Mouse (Mus musculus): ENCODE measurements around the gene Top2a. TPM values are rescaled to one million over a fixed set of nuclear protein-coding genes. Genes with fewer than 3 reads are reported as not detected.

The Top2a gene
- polyA plus RNA-seq, 1 experiment from 2014 or later, result 20.4 TPM

- Histone ChIP-seq H3K4me3 (ENCODE audit: low read depth, low read length) (peak overlapping the region; percentile 54), H3K27me3 (ENCODE audit: control insufficient read depth, insufficient read depth, low read depth, low read length) (peaks cover 10% of the 10 kb centered on the region), H3K27ac (ENCODE audit: low read length) (0 out of 2 replicates have a peak overlapping the region, but pooled peaks have one; percentile 17), H3K4me1 (ENCODE audit: control insufficient read depth, insufficient read depth, low read length) (peaks cover 51% of the 10 kb centered on the region), H3K9me3 (replicated peaks; ENCODE audit: control insufficient read depth, low read length, poor library complexity, severe bottlenecking) (no peaks in the 10 kb centered on the region), H3K9ac (ENCODE audit: low read depth, low read length) (peak overlapping the region; percentile 72), H3K36me3 (ENCODE audit: control insufficient read depth, insufficient read depth, low read length) (no peaks in the 10 kb centered on the region), H3K4me2 (ENCODE audit: low read length) (peak overlapping the region; percentile 92)
- WGBS, result under 1% methylated on average over 43 of the region's 43 CpGs
- peak; percentile 16; the same call in 1 of the 2 replicates for ATAC-seq
Measured at GRCm38 (mm10) chr11:98959437-98960312, 64.3 kb downstream of the Top2a start.

GRCm38 (mm10) chr11:98956340-98956739 is 67.6 kb downstream of the Top2a start:
- Histone ChIP-seq H3K9me3 (replicated peaks; ENCODE audit: control insufficient read depth, low read length, poor library complexity, severe bottlenecking) (no peaks in the 10 kb centered on the region), H3K27me3 (ENCODE audit: control insufficient read depth, insufficient read depth, low read depth, low read length) (peaks cover 5% of the 10 kb centered on the region; the same call in 1 of the 2 replicates), H3K4me1 (ENCODE audit: control insufficient read depth, insufficient read depth, low read length) (peaks cover 34% of the 10 kb centered on the region), H3K36me3 (ENCODE audit: control insufficient read depth, insufficient read depth, low read length) (no peaks in the 10 kb centered on the region), H3K4me3 (ENCODE audit: low read depth, low read length) (no peak overlapping the region), H3K4me2 (ENCODE audit: low read length) (no peak overlapping the region), H3K27ac (ENCODE audit: low read length) (no peak overlapping the region), H3K9ac (ENCODE audit: low read depth, low read length) (no peak overlapping the region)
- ATAC-seq, result no peak
- WGBS, result 84% methylated on average over 9 of the region's 10 CpGs

- H3K27ac ChIP-seq (ENCODE audit: low read length), result no peak overlapping the region
- ATAC-seq, result no peak
- 44% methylated on average over 7 of the region's 7 CpGs for WGBS
- H3K9me3 ChIP-seq (replicated peaks; ENCODE audit: control insufficient read depth, low read length, poor library complexity, severe bottlenecking), result no peaks in the 10 kb centered on the region
- H3K4me3 ChIP-seq (ENCODE audit: low read depth, low read length), result no peak overlapping the region
- H3K4me1 ChIP-seq (ENCODE audit: control insufficient read depth, insufficient read depth, low read length), result peaks cover 40% of the 10 kb centered on the region
- no peak overlapping the region for H3K4me2 ChIP-seq (ENCODE audit: low read length)
- no peak overlapping the region for H3K9ac ChIP-seq (ENCODE audit: low read depth, low read length)
- no peaks in the 10 kb centered on the region for H3K36me3 ChIP-seq (ENCODE audit: control insufficient read depth, insufficient read depth, low read length)
- H3K27me3 ChIP-seq (ENCODE audit: control insufficient read depth, insufficient read depth, low read depth, low read length), result no peaks in the 10 kb centered on the region
Measured at GRCm38 (mm10) chr11:98955707-98956235, 68.2 kb downstream of the Top2a start.

- H3K36me3 ChIP-seq (ENCODE audit: control insufficient read depth, insufficient read depth, low read length), result peaks cover 6% of the 10 kb centered on the region; the same call in 1 of the 2 replicates
- no peak overlapping the region for H3K4me3 ChIP-seq (ENCODE audit: low read depth, low read length)
- H3K4me2 ChIP-seq (ENCODE audit: low read length), result no peak overlapping the region
- H3K4me1 ChIP-seq (ENCODE audit: control insufficient read depth, insufficient read depth, low read length), result peaks cover 36% of the 10 kb centered on the region
- 0 out of 2 replicates have a peak, but pooled peaks have one; percentile 23 for ATAC-seq
- no peaks in the 10 kb centered on the region for H3K9me3 ChIP-seq (replicated peaks; ENCODE audit: control insufficient read depth, low read length, poor library complexity, severe bottlenecking)
- no peaks in the 10 kb centered on the region for H3K27me3 ChIP-seq (ENCODE audit: control insufficient read depth, insufficient read depth, low read depth, low read length)
- H3K9ac ChIP-seq (ENCODE audit: low read depth, low read length), result peak overlapping the region; percentile 17; the same call in 1 of the 2 replicates
- peak overlapping the region; percentile 64 for H3K27ac ChIP-seq (ENCODE audit: low read length)
- whole genome bisulfite sequencing, result 20% methylated on average over 16 of the region's 17 CpGs
Measured at GRCm38 (mm10) chr11:98954801-98955706, 68.9 kb downstream of the Top2a start.

- H3K27me3 ChIP-seq (ENCODE audit: control insufficient read depth, insufficient read depth, low read depth, low read length), result no peaks in the 10 kb centered on the region
- 0 out of 2 replicates have a peak overlapping the region, but pooled peaks have one; percentile 17 for H3K9ac ChIP-seq (ENCODE audit: low read depth, low read length)
- peaks cover 6% of the 10 kb centered on the region; the same call in 1 of the 2 replicates for H3K36me3 ChIP-seq (ENCODE audit: control insufficient read depth, insufficient read depth, low read length)
- peaks cover 30% of the 10 kb centered on the region for H3K4me1 ChIP-seq (ENCODE audit: control insufficient read depth, insufficient read depth, low read length)
- no peak overlapping the region for H3K4me3 ChIP-seq (ENCODE audit: low read depth, low read length)
- 6% methylated on average over 10 of the region's 10 CpGs for WGBS
- 0 out of 2 replicates have a peak overlapping the region, but pooled peaks have one; percentile 7 for H3K4me2 ChIP-seq (ENCODE audit: low read length)
- peak overlapping the region; percentile 64 for H3K27ac ChIP-seq (ENCODE audit: low read length)
- H3K9me3 ChIP-seq (replicated peaks; ENCODE audit: control insufficient read depth, low read length, poor library complexity, severe bottlenecking), result no peaks in the 10 kb centered on the region
- ATAC-seq, result peak; percentile 16; the same call in 1 of the 2 replicates
Measured at GRCm38 (mm10) chr11:98954373-98954772, 69.6 kb downstream of the Top2a start.

- no peak overlapping the region for H3K27ac ChIP-seq (ENCODE audit: low read length)
- 37% methylated on average over 13 of the region's 13 CpGs for WGBS
Measured at GRCm38 (mm10) chr11:98953835-98954320, 70.1 kb downstream of the Top2a start.

GRCm38 (mm10) chr11:98953361-98953760 is 70.6 kb downstream of the Top2a start:
- Histone ChIP-seq H3K36me3 (ENCODE audit: control insufficient read depth, insufficient read depth, low read length) (peaks cover 6% of the 10 kb centered on the region; the same call in 1 of the 2 replicates), H3K4me2 (ENCODE audit: low read length) (no peak overlapping the region), H3K27ac (ENCODE audit: low read length) (no peak overlapping the region), H3K4me1 (ENCODE audit: control insufficient read depth, insufficient read depth, low read length) (peaks cover 26% of the 10 kb centered on the region), H3K9ac (ENCODE audit: low read depth, low read length) (no peak overlapping the region), H3K9me3 (replicated peaks; ENCODE audit: control insufficient read depth, low read length, poor library complexity, severe bottlenecking) (no peaks in the 10 kb centered on the region), H3K27me3 (ENCODE audit: control insufficient read depth, insufficient read depth, low read depth, low read length) (no peaks in the 10 kb centered on the region), H3K4me3 (ENCODE audit: low read depth, low read length) (no peak overlapping the region)
- 18% methylated on average over 2 of the region's 2 CpGs for WGBS
- ATAC-seq, result no peak

More at GRCm38 (mm10) chr11:98953835-98954320, 70.1 kb downstream of the Top2a start:
- H3K4me3 ChIP-seq (ENCODE audit: low read depth, low read length), result no peak overlapping the region
- ATAC-seq, result no peak
- H3K9ac ChIP-seq (ENCODE audit: low read depth, low read length), result no peak overlapping the region
- peaks cover 26% of the 10 kb centered on the region for H3K4me1 ChIP-seq (ENCODE audit: control insufficient read depth, insufficient read depth, low read length)
- no peaks in the 10 kb centered on the region for H3K9me3 ChIP-seq (replicated peaks; ENCODE audit: control insufficient read depth, low read length, poor library complexity, severe bottlenecking)
- no peaks in the 10 kb centered on the region for H3K27me3 ChIP-seq (ENCODE audit: control insufficient read depth, insufficient read depth, low read depth, low read length)
- H3K4me2 ChIP-seq (ENCODE audit: low read length), result no peak overlapping the region
- H3K36me3 ChIP-seq (ENCODE audit: control insufficient read depth, insufficient read depth, low read length), result peaks cover 6% of the 10 kb centered on the region; the same call in 1 of the 2 replicates

GRCm38 (mm10) chr11:98952736-98953135 is 71.3 kb downstream of the Top2a start:
- Histone ChIP-seq H3K27me3 (ENCODE audit: control insufficient read depth, insufficient read depth, low read depth, low read length) (no peaks in the 10 kb centered on the region), H3K4me2 (ENCODE audit: low read length) (no peak overlapping the region), H3K4me3 (ENCODE audit: low read depth, low read length) (no peak overlapping the region), H3K9ac (ENCODE audit: low read depth, low read length) (no peak overlapping the region), H3K9me3 (replicated peaks; ENCODE audit: control insufficient read depth, low read length, poor library complexity, severe bottlenecking) (no peaks in the 10 kb centered on the region), H3K4me1 (ENCODE audit: control insufficient read depth, insufficient read depth, low read length) (peaks cover 26% of the 10 kb centered on the region), H3K27ac (ENCODE audit: low read length) (no peak overlapping the region), H3K36me3 (ENCODE audit: control insufficient read depth, insufficient read depth, low read length) (peaks cover 6% of the 10 kb centered on the region; the same call in 1 of the 2 replicates)
- 69% methylated on average over 2 of the region's 2 CpGs for WGBS
- ATAC-seq, result no peak
